Mouse (Mus musculus) thymus, postnatal 25 days (tissue): ENCODE results near the gene Rnf157.

Experiments
- DNase-seq: peaks from one replicate; pipeline ENCODE4 v3.0.0; 2022

Gene Rnf157

DNA sequence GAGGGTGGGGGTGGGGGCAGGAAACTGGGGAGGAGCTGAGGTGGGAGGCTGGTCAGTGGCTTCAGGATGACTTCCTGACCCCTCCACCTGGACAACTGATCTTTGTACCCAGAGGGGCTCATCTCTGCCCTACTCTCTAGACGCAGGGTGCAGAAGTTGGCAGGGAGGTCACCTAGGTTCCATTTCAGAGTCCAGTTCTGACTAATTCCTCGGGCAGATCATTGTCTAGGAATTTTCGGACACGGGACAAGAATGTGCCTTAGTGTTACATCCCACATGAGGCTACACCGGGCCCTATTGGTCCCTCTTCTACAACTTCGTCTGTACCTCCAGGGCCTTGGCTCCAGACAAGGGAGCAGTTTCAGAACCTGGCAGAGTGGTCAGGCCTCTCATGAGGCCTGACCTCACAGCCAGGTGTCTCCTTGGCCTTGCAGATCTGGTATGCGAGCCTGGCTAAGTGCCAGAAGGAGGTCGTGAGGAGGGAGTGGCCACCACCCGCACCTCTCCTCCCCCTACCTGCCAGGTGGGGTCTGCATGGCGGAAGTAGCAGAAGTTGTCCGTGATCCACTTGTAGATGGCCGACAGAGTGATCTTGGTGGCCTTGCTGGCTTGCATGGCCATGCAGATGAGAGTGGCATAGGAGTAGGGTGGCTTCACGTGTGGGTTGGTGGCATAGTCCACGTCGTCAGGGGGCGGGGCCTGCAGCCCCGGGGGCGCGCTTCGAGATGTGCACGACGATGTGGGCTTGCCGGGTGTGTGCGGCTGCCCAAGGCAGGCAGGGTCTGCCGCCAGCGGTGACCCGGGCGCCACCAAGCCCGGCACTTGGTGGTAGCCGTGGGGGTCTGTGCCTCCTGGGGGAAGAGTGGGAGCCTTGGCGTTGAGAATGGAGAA is 79.1 kb downstream of the Rnf157 start:
- DNase-seq = no peak

DNA sequence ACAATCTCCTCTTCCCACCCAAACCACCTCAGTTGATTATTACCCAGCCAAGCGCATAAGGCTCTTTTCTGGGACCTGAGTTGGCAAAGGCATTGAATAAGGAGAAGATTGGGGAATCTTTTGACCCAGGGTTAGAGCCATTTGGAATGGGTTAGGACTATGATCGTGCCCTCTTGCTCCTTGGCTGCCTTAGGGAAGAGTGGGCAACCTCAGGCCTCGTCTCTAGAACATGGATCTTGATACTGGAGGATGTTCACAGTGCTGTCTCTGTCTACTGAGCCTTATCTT is 79.9 kb downstream of the Rnf157 start:
- DNase-seq = no peak

DNA sequence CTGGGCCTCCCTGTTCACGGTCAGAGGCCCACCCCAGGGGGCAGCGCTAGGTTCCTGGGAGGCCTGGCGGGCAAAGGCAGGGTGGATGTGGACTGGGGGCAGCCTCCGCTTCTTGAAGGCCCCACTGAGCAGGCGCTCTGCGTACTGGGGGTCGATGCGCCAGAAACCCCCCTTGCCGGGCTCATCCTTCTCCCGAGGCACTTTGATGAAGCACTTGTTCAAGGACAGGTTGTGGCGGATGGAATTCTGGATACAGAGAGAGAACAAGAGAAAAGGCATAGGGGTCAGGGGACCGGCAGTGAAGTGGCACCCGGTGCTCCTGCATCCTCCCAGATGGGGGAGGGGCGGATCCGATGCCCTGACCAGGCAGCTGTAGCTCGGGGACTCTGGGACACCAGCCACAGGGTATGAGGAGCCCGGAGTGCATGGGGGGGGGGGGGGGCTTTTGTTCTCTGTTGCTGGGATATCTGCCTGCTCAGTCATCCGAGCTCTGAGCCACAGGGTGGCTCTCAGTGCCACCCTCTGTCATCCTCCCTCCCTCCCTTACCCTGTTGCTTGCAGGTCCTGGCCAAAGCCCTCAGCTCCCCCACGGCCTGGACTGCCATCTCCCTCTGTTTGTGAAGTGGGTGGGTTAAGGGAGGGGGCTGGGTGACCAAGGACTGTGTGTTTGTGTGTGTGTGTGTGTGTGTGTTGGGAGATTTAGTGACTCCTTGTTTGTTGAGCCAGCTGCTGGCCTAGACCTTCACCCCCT is 80.4 kb downstream of the Rnf157 start:
- no peak for DNase-seq

DNA sequence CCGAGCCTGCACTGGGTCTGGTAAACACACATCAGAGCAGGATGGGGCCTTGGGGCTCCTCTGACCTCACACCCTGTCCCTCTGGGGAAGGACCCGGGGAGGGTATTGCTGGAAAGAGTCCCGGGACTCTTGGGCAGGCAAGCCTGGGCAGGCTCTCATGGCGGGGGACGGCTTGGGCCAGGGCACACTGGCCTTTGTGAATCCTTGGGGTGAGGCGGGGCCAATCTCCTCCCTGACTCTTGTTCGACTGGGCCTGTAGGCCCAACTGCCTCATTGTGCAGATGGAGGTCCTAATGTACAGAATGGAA is 82.7 kb downstream of the Rnf157 start:
- DNase-seq = no peak

DNA sequence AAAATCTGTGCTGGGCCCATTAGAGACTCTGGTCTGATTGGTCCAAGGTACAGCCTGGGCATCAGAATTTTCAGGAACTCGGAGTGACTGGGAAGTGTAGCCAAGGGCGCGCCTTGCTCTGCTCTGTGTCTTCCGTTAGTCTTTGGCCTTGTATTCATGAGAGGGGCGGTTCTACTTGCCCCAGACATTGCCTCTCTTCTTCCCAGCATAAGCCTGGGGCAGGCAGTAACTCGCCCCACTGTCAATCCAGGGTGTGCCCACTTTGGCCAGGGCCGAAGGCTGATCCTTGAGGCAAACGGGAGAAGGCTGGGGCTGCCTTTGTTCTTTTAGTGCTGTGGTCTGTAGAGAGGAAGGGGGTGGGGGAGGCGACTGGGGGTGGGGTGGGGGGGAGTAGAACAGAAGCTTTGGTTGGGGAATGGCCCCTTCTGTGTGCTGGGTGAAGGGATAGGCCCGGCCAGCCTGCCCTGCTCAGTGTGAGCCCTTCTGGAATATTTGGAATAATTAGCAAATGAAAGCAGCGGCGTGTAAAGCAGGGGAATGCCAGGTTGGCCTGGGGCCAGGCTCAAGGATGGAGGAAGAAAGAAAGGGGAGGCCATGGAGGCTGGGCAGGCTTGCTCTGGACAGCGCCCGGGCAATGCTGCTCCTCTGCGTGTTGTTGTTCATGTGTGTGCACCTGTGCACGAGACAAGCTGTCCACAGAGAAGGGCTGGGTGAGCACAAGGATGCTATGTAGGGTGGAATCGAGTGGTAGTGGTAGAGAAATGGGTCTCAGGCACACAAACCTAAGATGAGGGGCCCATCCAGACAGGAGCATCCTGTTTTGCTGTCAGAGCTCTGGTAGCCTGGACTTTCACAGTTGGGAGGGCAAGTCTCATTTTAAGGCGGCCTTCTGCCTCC is 83.3 kb downstream of the Rnf157 start:
- no peak for DNase-seq

DNA sequence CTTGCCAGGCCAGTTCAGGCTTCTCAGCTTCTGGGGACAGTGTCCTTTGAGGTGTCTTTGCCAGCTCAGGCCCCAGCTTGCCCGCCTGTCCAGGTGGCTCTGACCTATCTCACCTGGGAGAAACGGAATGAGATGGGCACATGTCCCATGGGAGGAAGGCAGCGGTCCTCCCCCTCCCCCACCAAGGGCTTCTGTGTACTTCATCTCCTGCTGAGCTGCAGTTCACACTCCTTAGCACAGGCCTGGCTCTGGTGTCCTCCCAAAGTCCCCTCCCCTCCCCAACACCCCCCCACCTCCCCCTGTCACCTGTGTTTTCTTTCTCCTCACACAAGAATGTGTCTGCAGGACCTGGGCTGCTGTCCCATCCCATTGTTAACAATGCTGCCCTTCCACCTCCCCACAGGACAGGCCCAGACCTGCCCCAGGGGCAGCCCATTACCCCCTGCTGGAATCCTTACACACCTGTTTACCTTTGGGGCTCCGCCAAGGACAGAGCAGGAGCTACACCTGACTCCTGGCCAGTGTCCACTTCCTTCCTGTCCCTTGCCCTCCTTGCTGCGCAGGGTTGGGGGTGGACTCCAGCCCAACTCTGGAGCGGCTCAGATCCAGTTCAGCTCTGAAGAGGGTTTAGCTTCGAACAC is 85.7 kb downstream of the Rnf157 start:
- no peak for DNase-seq

DNA sequence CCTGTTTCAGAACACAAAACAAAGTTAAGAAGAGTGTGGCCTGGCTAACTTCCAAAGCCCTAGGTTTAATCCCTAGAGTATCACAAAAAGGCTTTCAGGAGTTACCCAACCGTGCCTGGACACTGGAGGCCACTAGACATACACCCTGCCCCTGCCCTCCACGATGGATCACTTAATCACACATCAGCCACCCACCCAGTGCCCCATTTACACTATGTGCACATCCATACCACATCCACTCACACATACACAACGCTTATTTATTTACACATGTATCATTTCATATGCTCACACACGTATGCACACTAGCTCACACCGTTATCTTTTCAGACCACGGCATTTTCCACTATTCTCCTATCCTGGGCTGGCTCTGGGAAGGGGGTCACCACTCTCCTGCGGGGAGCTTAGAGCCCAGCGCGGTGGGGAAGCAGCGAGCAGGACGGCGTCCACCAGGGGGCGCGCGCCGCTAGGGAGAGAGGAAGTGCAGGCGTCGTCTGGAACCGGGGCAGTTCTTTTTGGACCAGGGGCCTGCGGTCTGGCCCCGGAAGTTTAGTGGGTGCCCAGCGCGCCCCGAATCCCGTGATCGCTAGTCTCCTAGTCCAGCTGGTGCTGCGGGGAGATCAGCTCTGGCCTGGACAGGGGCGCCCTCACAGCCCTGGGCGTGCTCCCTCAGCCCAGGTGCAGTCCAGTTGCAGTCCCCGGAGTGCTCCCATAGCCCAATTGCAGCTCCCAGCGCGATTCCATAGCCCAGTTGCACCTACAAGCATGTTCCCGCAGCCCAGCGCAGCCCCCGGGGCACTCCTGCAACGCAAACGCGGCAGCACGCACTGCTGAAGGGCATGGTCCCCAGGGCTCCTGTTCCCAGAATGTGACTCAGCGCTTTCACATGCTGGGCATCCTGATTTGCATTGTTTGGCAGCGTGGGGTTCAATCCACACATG is 93.8 kb downstream of the Rnf157 start:
- peak; percentile 87 for DNase-seq

DNA sequence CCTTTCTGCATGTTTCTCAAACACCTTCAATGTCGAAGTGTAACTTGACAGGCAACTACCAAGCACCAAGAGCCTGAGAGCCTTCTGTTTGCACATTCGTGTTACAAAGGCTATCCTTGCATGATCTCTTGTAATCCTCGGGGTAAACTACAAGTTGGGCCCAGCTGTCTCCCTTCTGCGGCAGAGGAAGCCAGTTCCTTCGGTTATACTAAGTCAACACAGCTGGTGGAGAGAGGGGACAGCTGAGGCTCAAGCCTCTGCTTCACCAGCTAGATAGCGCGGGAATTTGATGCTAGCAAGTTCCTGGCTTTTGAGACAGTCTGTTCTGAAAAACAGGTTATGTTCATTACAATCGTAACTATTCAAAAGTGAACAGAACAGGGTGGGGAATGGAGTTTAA is 100.5 kb downstream of the Rnf157 start:
- no peak for DNase-seq

DNA sequence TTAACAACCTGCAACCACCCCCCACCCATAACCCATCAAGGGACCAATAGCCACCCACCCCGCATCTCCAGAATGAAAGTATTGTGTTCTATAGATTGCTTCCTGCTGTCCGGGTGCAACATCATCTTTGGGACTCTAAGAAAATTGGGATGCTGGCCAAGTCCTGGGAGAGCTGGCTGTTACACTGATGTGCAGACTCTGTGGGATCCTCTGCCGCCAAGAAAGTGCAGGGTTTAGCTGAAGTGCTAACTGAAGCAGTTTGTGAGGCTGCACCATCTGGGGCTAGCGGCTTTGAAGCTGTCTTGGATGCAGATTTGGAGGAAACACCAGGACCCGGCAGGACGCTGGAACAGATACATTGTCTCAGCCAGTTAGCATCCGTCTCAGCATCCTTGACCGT is 101.7 kb downstream of the Rnf157 start:
- no peak for DNase-seq

DNA sequence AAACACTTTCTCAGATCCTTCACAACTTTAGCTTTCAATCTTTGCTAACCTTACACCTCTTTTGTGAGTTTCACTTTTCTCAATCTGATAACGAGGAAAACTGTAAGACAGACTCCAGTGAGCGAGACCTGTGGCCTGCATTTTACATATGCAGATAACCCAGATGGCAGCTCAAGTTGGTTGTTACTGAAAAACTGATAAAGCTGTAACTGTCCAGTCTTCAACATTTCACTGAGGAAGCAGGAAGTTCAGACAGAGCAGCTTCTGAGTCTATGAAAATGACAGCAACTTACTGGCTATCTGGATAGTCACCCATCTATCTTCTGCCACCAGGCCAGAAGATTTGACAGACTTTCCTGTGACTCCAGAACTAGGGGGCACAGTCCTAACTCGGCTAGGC is 103.2 kb downstream of the Rnf157 start:
- DNase-seq = no peak

DNA sequence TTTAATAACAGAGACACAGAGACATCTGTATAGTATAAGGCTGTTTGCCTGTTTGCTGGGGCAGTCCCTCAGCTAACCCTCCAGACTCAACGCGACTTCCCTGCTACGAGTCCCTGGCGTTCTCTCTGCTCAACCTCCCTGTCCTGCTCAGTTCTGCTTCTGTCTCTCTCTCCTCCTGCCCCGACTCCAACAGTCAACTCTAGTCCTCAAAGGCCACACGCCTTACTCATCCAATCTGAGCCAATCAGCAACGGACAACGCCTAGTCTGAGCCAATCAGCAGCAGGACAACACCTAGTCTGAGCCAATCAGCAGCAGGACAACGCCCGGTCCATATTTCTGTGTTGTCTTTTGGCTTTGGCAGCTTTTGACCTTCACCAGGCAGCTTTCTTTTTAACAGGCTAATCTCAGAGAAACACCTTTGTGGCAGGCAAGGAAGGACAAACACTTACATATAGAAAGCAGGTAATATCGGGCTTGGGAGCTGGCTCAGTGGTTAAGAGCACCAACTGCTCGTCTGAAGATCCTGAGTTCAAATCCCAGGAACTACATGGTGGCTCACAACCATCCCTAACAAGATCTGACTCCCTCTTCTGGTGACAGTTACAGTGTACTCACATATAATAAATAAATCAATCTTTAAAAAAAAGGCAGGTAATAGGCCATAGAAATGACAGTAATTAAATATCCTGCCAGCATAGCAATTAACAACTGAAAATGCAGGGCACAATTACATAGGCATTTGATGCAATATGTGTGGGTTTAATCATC is 104.9 kb downstream of the Rnf157 start:
- no peak for DNase-seq

DNA sequence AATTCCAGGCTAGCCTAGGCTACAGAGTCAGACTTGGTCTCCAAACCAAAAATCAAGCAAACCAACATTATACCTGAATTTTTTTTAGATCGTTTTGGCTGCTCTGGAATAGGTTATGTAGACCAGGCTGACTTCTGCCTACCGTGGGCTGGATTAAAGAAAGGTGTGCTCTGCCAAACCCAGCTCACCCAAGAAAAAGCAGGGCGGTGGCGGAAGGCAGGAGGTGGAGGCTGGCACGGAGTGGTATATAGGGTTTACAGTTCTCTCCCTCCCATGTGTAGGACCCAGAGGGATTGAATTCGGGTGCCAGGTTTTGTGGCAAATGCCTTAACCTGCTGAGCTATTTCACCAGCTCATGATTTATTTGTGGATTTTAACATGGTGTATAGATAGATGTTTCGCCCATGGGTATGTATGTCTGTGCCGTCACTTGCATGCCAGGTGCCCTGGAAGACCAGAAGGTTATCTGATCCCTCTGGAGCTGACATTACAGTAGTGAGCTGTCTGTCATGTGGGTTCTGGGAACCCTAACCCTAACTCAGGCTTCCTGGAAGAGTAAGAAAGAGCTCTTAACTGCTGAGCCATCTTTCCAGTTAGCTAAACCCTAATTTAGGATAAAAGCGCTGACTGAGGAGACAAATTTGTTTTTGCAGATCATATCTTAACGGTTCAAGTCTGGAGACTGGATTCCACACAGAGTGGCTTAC is 105.7 kb downstream of the Rnf157 start, which contains the start of gene Exoc7:
Exoc7 (minus strand) TSS at position 215 of the 707 bp plus-strand sequence.
- no peak for DNase-seq

DNA sequence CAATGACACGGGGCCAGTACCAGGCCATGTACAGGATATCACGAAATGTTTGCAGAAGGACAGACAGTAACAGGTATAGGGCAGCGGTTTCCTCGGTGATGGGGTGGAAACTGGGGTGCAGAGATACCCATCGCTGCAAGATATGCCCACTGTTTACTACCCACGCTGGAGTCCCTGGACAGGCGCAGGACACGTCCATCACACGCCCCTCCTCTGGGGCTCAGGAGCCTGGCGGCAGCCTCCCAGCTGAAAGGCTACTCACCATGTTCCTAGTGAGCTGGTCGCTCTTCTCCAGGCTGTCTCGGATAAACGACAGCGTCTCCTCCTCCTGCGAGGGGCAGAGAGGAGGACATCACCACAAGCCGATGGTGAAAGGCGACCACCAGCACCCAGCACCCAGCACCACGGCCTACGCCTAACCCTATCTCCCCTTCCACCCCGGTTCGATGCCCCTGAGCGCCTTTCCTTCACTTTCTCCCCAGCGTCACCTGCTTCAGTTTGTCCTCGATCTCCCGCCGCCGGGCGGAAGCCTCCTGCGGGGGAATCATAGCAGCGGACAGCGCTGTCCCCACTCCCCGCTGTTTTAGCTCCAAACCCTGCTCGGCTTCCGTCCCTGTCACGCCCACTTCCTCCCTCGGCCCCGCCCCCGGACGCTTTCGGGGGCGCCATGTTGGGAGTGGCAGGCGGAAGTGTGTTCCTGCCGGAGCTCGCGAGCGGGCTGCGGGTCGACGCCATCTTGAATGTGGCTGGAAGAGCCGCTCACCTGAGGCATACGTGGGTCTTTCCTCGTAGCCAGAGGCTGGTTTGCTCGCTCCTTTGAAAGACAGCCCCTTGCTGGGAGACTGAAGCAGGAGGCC is 106.5 kb downstream of the Rnf157 start:
- DNase-seq = peak; percentile 94

DNA sequence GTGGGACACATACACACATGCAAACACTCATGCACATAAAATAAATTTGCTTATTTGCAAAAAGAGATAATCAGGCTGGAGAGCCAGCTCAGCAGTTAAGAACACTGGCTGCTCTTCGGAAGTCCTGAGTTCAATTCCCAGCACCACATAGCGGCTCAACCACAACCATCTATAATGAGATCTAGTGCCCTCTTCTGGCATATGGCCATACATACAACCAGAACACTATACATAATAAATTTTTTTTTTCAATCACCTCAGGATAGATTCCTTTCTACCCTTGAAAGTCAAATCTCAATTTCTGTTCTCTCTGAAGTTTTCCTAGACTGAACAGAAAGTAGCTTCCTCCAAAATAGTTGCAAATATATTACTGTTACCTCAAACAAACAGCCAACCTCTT is 107.4 kb downstream of the Rnf157 start:
- no peak for DNase-seq

DNA sequence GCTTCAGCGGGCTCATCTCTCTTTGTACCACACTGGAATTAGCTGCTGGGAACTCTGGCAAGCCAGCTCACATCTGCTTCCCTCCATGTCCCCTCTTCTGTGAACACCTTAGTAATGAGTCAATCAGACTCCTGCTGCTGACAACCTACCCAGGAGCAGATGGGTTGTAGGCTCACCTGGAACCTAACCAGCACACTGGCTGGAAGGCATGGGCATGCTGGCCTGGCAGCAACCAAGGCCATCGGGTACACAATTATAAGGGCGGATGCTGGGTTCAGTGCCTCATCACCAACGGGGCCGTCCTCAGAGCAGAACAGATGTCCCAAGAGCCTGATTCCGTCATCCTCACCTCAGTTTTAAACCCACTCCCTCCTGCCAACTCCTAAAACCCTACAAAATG is 114.2 kb downstream of the Rnf157 start:
- DNase-seq = no peak

DNA sequence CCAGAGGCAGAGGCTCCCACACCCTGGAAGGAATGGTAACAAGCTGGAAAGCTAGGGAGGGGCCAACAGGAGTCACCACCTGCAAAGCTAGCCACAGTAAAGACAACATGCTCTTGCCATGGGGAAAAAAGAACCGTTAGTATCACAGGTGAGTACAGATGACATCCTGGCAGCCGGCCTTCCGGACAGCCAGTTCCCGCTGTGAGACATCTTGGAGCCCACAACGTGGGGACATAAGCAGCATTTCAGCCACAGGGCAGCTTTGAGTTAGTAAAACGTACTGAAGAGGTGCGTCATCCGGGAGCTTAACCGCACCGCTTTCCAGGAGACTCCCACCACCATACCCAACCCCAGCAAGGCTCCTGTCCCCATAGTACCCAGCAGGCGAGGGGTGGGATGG is 114.6 kb downstream of the Rnf157 start:
- no peak for DNase-seq

DNA sequence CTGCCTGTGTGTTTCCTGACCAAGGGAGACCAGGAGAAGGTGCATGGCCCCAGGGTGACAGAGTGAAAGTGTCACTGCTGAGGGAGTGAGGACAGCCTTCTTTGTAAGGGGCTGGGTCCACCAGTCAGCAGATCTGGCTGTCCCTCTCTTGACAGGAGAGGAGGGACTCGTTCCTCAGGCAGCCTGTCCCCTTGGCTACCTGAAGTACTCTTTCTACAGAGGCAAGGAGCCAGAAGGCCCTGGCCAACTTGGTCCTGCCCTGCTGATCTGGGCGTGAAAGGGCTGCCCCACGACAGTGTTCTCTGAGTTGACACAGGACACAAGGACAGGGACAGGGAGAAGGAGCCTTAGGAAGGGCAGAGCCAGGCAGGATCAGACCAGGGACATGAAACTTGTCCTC is 115.8 kb downstream of the Rnf157 start:
- no peak for DNase-seq

DNA sequence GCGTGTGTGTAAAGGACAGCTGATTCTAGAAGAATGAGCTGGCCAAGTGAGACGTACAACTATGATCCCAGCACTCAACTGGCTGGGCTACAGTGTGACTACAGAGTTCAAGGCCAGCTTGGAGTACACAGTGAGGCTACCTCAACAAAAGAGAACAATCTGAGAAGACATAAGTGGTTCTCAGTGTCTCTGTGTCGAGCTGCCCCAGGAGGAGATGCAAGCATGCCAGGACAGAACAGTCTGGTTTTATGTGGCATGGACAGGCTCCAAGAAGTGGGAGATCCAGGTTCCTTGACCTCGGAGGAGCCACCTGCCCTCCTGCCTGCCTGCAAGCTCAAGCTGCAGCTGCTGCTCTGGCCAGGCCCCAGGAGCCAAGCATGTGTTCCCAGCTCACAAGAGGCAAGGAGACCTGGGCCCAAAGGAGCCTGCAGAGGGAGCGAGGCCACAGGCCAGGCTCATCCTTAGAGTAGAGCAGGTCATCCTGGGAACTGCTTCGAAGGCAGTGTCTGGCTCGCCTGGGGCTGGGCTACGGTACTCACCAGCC is 116.6 kb downstream of the Rnf157 start:
- DNase-seq = no peak

DNA sequence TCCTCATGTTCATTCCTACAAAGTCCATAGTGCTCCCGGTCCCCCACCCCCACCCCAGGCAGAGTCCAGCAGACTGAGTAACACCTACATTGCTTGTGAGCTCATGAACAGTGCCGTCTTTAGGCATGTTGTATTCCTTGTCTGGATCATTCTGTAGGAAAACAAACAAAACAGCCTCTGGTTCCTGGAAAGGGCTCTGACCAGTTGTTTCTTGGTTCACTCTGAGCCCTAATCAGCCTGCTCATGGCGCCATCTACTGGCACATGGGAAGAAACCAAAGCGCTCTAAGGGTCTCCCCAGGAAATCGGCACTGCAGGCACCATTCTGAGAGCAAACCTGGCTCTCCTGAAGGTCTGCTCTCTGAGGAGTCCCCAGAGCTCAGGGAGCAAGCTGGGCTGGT is 118.5 kb downstream of the Rnf157 start:
- DNase-seq = peak; percentile 58
